Mouse (Mus musculus) liver, adult 2 months (tissue): ENCODE measurements around the gene Bhlhe41.

Experiments used
- CTCF ChIP-seq: fragments of 200-500 bp; IDR thresholded peaks from 2 replicates; pipeline ENCODE4 v1.5.1; 2011; ENCODE audit warnings: low read depth, low read length, control low read depth
- POLR2A ChIP-seq: fragments of 200-500 bp; IDR thresholded peaks from 2 replicates; pipeline ENCODE4 v1.6.1; 2011; ENCODE audit warnings: low read length, control low read depth; ENCODE audit not compliant: insufficient read depth; ENCODE audit errors: extremely low read depth

DNA sequence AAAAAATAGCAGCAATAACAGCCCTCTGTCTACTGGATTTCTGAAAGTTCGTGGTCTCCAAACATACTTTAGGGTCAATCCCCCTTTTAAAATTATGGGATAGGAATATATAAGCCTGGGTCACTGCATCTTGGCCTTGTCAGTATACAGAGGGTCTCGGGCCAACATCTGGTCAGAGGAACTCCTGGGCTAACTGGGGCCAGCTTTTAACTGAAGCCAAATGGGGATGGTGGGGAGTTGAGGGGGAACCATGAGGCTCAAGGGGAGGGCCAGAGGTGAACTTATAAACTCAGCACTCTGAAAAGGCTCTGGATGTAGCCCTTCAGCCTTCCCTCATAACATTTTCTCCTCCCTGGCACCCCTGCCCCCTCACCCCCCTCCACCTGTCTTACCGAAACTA is 1.8 kb upstream of the Bhlhe41 start:
- TF ChIP-seq CTCF (no peak), POLR2A (no peak)
